Mouse (Mus musculus) midbrain, embryonic 10.5 days (tissue): ENCODE data around the gene Masp1. TPM values are rescaled to one million over a fixed set of nuclear protein-coding genes. Genes with fewer than 3 reads are reported as not detected.

Experiments
- DNase-seq: peaks from one replicate; pipeline ENCODE4 v3.0.0-alpha.2; 2017; ENCODE audit warnings: low spot score
- H3K27ac ChIP-seq: fragments of 300-500 bp; sonication (generic); replicated peaks from 2 replicates; pipeline ENCODE4 v1.5.1; 2016; ENCODE audit warnings: mild to moderate bottlenecking
- H3K27me3 ChIP-seq: fragments of 300-500 bp; sonication (generic); 2 replicates; pipeline ENCODE4 v1.6.1; 2016; ENCODE audit warnings: low read depth, mild to moderate bottlenecking; ENCODE audit not compliant: poor library complexity, severe bottlenecking
- H3K36me3 ChIP-seq: fragments of 300-500 bp; sonication (generic); 2 replicates; pipeline ENCODE4 v1.6.1; 2016; ENCODE audit warnings: mild to moderate bottlenecking, moderate library complexity
- H3K4me1 ChIP-seq: fragments of 300-500 bp; sonication (generic); 2 replicates; pipeline ENCODE4 v1.6.1; 2016
- H3K4me3 ChIP-seq: fragments of 300-500 bp; sonication (generic); 2 replicates; pipeline ENCODE4 v1.5.1; 2016; ENCODE audit warnings: mild to moderate bottlenecking, moderate library complexity
- H3K9me3 ChIP-seq: fragments of 300-500 bp; sonication (generic); replicated peaks from 2 replicates; pipeline ENCODE4 v1.6.1; 2016; ENCODE audit warnings: mild to moderate bottlenecking
- WGBS: fragments of 180-500 bp; shearing (Covaris S2); methylation state at CpG from one replicate; pipeline ENCODE4 v1.1.7; 2016; 5-methylcytosine and 5-hydroxymethylcytosine counted together
- polyA plus RNA-seq: library from polyadenylated mRNA; unstranded; fragments of >200 nt; fragmentation: Nextera tagmentation; extraction: Ambion mirVana; gene quantifications from 2 replicates; pipeline ENCODE4 v1.2.1, GENCODE M21; 2016

Masp1 gene
- polyA plus RNA-seq, 1 experiment from 2014 or later = 6.4 TPM

DNA sequence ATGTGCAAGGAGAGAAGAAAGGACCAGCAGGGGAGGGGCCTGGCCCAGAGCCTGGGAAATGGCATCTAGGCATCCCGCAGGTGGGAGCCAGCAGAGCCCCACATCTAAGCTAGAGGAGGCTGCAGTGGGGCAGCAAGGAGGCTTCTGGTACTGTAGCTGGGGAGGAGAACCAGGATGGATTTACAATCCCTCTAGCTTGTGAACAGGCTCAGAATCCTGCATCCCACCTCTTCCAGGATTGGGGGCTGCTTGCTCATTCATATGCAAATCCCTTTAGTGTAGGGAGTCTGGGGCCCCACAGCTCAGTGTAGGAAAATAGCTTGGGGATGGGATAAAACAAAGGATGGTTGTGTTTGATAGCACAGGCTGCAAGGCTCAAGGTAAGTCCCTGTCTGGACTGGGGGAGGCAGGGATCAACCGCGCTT lies 16.3 kb downstream of the Masp1 start:
- Histone ChIP-seq H3K27ac (peak overlapping the region; percentile 83), H3K27me3 (peaks cover 27% of the 10 kb centered on the region), H3K36me3 (no peaks in the 10 kb centered on the region), H3K9me3 (no peaks in the 10 kb centered on the region), H3K4me1 (peaks cover 39% of the 10 kb centered on the region), H3K4me3 (peak overlapping the region; percentile 20)
- WGBS = 16% methylated on average over 3 of the region's 3 CpGs
- DNase-seq = peak; percentile 57

DNA sequence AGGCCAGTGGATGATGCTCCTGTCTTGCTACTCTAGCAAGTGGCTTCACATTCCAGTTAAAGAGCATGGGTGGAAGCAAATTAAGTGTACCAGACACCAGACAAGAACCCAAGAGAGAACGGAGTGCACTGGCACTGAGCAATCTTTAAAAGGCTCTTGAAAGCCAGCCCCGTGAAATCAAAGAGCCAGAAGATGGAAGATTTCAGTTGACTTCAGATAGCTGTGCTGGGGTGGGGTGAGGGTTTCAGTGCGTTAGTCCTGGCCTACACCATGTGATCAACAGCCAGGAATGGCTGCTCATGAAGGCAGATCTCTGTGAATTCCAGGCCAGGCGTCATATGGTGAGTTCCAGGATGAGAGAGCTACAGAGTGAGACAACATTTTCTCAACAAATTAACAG lies 17.3 kb downstream of the Masp1 start:
- peaks cover 39% of the 10 kb centered on the region for H3K4me1 ChIP-seq
- no peak overlapping the region for H3K4me3 ChIP-seq
- no peaks in the 10 kb centered on the region for H3K36me3 ChIP-seq
- no peak overlapping the region for H3K27ac ChIP-seq
- H3K27me3 ChIP-seq = peaks cover 28% of the 10 kb centered on the region
- no peaks in the 10 kb centered on the region for H3K9me3 ChIP-seq
- 79% methylated on average over 4 of the region's 4 CpGs for WGBS
- DNase-seq = no peak

DNA sequence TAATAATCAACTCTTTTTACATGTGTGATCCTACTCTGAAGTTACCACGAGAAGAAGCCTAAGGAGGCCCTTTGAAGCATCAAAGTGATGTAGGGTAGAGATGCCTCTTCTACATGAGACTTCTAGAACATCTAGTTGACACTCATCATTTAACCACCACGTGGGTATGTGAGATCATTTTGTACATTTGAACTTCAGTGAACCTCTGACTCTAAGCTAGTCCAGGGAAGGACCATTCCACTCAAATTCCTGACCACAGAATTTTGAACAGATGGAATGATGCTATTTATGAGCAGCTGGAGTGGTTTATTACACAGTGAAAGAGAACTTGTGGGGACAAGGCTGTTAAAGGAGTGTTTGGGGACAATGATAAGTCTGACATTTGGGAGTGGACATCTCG lies 18.1 kb downstream of the Masp1 start:
- 84% methylated on average over 3 of the region's 3 CpGs for WGBS
- Histone ChIP-seq H3K9me3 (no peaks in the 10 kb centered on the region), H3K27ac (no peak overlapping the region), H3K4me3 (no peak overlapping the region), H3K27me3 (peaks cover 28% of the 10 kb centered on the region), H3K36me3 (no peaks in the 10 kb centered on the region), H3K4me1 (peaks cover 48% of the 10 kb centered on the region)
- DNase-seq = no peak

GRCm38 (mm10) chr16:23501288-23501687 lies 19.3 kb downstream of the Masp1 start:
- Histone ChIP-seq H3K36me3 (no peaks in the 10 kb centered on the region), H3K27me3 (peaks cover 28% of the 10 kb centered on the region), H3K4me1 (peaks cover 47% of the 10 kb centered on the region), H3K4me3 (no peak overlapping the region), H3K27ac (no peak overlapping the region), H3K9me3 (no peaks in the 10 kb centered on the region)
- 81% methylated on average over 2 of the region's 2 CpGs for WGBS
- DNase-seq = no peak

- Histone ChIP-seq H3K4me1 (peaks cover 41% of the 10 kb centered on the region), H3K4me3 (no peak overlapping the region), H3K9me3 (no peaks in the 10 kb centered on the region), H3K27ac (no peak overlapping the region), H3K27me3 (peaks cover 29% of the 10 kb centered on the region), H3K36me3 (no peaks in the 10 kb centered on the region)
- DNase-seq = no peak
- WGBS = 87% methylated on average over 5 of the region's 5 CpGs
These were observed 20.1 kb downstream of the Masp1 start for GRCm38 (mm10) chr16:23500558-23500957.

DNA sequence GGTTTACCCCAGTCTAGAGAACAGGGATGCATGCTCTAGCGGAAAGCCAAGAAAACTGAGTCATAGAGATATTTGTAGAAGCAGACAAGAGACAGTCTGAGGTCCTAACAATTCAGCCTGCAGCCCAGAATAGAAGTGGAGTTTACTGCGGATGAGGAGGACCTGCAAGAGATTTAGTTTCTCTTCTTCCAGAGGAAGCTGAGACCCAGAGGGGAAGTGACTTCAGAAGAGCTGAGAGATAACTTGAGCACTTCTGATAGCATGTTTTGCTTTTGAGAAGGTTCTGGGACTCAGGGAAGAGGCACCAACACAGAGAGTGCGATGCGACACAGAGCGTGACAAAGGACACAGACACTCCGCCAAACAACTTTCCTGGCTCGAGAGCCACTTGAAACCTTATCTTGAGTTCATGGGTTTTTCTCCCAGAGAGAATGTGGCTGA lies 21.9 kb downstream of the Masp1 start:
- Histone ChIP-seq H3K4me1 (peaks cover 22% of the 10 kb centered on the region), H3K9me3 (no peaks in the 10 kb centered on the region), H3K27ac (no peak overlapping the region), H3K36me3 (peaks cover 3% of the 10 kb centered on the region; the same call in 1 of the 2 replicates), H3K4me3 (no peak overlapping the region), H3K27me3 (peaks cover 32% of the 10 kb centered on the region)
- 84% methylated on average over 7 of the region's 7 CpGs for WGBS
- DNase-seq = no peak

- Histone ChIP-seq H3K4me1 (peaks cover 16% of the 10 kb centered on the region), H3K4me3 (no peak overlapping the region), H3K36me3 (peaks cover 3% of the 10 kb centered on the region; the same call in 1 of the 2 replicates), H3K9me3 (no peaks in the 10 kb centered on the region), H3K27me3 (peaks cover 31% of the 10 kb centered on the region), H3K27ac (no peak overlapping the region)
- WGBS = 83% methylated on average over 1 of the region's 1 CpGs
- DNase-seq = no peak
These were observed 22.7 kb downstream of the Masp1 start for GRCm38 (mm10) chr16:23497881-23498280.

DNA sequence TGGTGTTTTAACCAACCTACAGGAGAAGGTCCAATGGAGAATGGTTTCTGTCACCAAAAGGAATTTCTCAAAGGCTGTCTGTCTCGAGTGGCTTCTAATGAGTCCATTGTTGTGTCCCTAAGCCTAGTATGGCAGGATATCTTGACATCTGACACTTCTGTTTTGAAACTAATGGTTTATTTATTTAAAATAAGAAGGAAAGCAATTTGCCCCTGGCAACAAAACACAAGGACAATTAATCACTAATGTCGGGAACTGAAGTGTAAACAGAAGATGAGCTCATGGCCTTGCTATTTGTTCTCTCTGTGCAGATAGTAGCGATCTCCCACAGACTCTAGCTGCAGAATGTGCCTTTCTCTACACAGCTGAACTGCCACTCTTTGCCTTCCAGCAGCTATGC lies 23.2 kb downstream of the Masp1 start:
- Histone ChIP-seq H3K4me1 (peaks cover 16% of the 10 kb centered on the region), H3K36me3 (peaks cover 3% of the 10 kb centered on the region; the same call in 1 of the 2 replicates), H3K4me3 (no peak overlapping the region), H3K9me3 (no peaks in the 10 kb centered on the region), H3K27ac (no peak overlapping the region), H3K27me3 (peaks cover 31% of the 10 kb centered on the region)
- 32% methylated on average over 3 of the region's 3 CpGs for WGBS
- DNase-seq = no peak

DNA sequence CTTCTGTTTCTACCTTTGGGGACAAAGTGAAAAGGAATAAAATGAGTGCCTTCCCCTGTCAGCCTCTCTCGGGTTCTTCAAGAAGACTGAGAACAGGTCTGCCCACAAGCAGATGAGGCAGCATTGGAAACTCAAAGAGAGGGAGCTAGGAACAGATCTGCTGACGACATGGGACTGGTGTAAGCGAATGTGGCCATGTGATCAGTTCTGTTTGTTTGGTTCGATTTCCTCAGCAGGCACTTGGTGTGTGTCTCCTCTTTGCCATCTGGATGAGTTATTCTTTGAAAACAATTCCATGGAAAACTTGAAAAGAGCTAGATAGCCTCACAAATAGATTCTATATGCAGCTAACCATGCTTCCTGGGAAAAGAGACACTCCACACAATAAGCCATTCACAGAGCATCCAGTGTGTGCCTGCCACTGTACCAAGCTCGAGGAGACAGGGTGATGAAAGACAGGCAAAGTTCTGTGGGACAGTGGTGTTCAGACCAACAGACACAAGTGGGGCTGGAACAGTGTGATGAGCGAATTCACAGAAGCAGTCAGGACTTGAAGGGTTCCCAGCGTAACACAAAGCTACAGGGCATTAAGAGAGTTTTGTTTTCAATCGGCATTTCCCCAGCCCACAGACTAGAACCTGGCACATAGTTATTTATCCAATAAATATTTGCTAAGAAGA lies 24.2 kb downstream of the Masp1 start:
- Histone ChIP-seq H3K4me3 (no peak overlapping the region), H3K27me3 (peaks cover 31% of the 10 kb centered on the region), H3K36me3 (peaks cover 3% of the 10 kb centered on the region; the same call in 1 of the 2 replicates), H3K27ac (no peak overlapping the region), H3K4me1 (peaks cover 16% of the 10 kb centered on the region), H3K9me3 (no peaks in the 10 kb centered on the region)
- WGBS = 82% methylated on average over 8 of the region's 8 CpGs
- no peak for DNase-seq

DNA sequence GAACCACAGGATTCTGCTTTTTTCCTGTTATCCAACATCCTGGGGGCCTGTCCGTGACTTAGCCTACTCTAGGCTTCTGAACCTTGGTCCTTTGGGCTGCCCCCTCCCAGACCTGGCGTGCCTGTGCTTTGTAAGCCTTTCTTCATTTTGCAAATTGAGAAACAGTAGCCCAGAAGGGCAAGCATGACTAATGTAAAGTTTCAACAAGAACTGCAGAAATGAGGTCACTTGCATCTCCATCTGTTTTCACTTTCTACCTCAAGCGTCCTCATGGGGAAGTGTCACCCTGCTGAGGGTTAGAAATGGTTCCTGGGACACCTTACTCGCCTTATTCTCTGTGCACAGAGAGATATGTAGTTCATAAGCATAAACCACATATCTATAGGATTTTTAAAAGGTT lies 27.8 kb downstream of the Masp1 start:
- no peak for DNase-seq

DNA sequence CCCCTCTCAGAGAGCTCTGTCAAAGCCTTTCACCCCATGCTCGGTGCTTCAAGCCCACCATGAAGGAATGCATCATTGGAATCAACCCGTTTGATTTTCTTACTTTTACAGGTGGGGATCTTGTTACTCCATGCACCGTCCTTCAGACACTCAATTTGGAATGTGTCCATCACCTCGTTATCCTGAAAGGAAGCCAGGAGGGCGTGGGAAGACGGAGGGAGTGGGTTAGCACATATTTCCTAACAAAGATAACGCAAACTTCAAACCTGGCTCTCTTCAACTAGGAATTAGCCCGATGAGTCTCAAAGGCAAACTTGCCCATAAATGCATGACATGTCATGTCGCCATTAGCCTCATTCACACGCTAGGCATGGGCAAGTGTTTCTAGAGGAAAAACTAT lies 37.3 kb downstream of the Masp1 start:
- DNase-seq = no peak
- H3K4me1 ChIP-seq = peaks cover 18% of the 10 kb centered on the region; the same call in 1 of the 2 replicates
- WGBS = 89% methylated on average over 10 of the region's 10 CpGs
- no peak overlapping the region for H3K27ac ChIP-seq
- H3K27me3 ChIP-seq = no peaks in the 10 kb centered on the region
- H3K4me3 ChIP-seq = no peak overlapping the region
- H3K36me3 ChIP-seq = peaks cover 12% of the 10 kb centered on the region; the same call in 1 of the 2 replicates
- H3K9me3 ChIP-seq = no peaks in the 10 kb centered on the region

More for the DNA sequence above, 27.8 kb downstream of the Masp1 start:
- no peak overlapping the region for H3K4me3 ChIP-seq
- H3K36me3 ChIP-seq = peaks cover 4% of the 10 kb centered on the region; the same call in 1 of the 2 replicates
- no peaks in the 10 kb centered on the region for H3K9me3 ChIP-seq
- H3K27ac ChIP-seq = no peak overlapping the region
- 80% methylated on average over 4 of the region's 4 CpGs for WGBS
- peaks cover 10% of the 10 kb centered on the region for H3K4me1 ChIP-seq
- H3K27me3 ChIP-seq = peaks cover 22% of the 10 kb centered on the region

DNA sequence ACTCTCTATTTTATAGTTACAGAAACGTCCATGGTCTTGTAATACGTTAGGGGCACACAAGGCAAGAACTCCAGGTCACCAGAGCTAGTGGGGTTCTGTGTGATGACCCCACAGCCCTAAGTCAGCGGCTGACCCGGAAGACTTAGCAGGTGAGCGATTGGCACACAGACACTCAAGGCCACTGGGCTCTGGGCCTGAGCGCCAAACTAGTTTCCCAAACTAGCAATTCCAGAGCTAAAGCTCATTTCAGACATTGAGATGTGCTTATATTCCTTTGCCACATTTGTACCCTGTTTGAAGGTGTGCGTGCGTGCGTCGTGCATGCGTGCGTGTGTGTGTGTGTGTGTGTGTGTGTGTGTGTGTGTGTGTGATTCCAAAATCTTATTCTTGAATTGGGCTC lies 37.8 kb downstream of the Masp1 start:
- no peak for DNase-seq
- Histone ChIP-seq H3K4me1 (peaks cover 18% of the 10 kb centered on the region; the same call in 1 of the 2 replicates), H3K27ac (no peak overlapping the region), H3K27me3 (no peaks in the 10 kb centered on the region), H3K9me3 (no peaks in the 10 kb centered on the region), H3K36me3 (peaks cover 11% of the 10 kb centered on the region; the same call in 1 of the 2 replicates), H3K4me3 (no peak overlapping the region)
- 95% methylated on average over 12 of the region's 12 CpGs for WGBS

DNA sequence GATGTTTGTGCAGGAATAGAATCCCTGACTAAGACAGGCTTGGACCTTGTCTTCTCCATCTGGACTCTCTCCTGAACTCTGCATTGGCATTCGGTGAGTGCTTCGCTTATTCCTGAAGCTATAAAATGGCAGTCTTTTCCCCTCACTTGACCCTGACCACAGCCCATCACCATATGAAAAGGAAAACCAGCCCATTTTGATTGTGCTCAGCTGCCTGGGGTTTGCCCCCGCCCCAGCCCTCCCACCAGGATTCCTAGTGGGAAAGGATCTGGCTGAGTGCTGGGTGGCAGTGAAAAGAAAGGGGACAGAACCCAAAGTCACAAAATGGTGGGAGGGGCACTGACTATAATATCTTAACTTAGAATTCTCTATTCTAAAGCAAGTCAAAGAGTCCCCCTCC lies 38.4 kb downstream of the Masp1 start:
- no peaks in the 10 kb centered on the region for H3K9me3 ChIP-seq
- no peak overlapping the region for H3K4me3 ChIP-seq
- H3K36me3 ChIP-seq = peaks cover 5% of the 10 kb centered on the region; the same call in 1 of the 2 replicates
- H3K4me1 ChIP-seq = peaks cover 18% of the 10 kb centered on the region; the same call in 1 of the 2 replicates
- H3K27me3 ChIP-seq = no peaks in the 10 kb centered on the region
- 46% methylated on average over 3 of the region's 3 CpGs for WGBS
- peak; percentile 17 for DNase-seq
- no peak overlapping the region for H3K27ac ChIP-seq
